Mouse (Mus musculus): ENCODE measurements around the gene Gm3138. TPM values are rescaled to one million over a fixed set of nuclear protein-coding genes. Genes with fewer than 3 reads are reported as not detected.
"Not testable (repeated sequence)": the region's sequence is repeated elsewhere in the genome, so short reads cannot be mapped to it uniquely, and the experiment has no call there.

Gm3138 gene
- total RNA-seq (2014; fragmentation: Nextera tagmentation) (not detected in 2 replicates), total RNA-seq (2017) (not detected in 2 replicates)

DNA sequence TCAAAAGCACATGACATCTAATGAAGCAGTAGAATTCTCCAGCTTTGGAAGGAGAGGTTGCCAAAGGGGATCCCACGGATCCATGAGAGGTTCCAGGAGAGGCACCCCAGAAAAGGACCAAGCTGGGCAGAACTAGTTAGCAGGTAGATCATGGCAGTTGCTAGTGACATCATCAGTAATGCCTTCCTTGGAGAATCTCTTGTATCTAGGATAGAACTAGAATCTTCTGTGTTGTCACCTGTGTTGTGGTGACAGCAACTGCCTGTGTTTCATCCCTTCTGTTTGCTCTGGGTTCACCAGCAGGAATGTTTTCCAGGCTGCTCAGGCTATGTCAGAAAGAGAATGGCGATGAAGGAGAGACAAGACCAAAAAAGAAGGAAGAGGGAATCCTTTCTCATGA is at the start of gene Gm3138:
Gene Gm3138, plus strand, starts transcription at position 301 of the 400 bp plus-strand sequence.
- not testable (repeated sequence) for ATAC-seq (replicated peaks; ENCODE audit: poor library complexity, severe bottlenecking)

DNA sequence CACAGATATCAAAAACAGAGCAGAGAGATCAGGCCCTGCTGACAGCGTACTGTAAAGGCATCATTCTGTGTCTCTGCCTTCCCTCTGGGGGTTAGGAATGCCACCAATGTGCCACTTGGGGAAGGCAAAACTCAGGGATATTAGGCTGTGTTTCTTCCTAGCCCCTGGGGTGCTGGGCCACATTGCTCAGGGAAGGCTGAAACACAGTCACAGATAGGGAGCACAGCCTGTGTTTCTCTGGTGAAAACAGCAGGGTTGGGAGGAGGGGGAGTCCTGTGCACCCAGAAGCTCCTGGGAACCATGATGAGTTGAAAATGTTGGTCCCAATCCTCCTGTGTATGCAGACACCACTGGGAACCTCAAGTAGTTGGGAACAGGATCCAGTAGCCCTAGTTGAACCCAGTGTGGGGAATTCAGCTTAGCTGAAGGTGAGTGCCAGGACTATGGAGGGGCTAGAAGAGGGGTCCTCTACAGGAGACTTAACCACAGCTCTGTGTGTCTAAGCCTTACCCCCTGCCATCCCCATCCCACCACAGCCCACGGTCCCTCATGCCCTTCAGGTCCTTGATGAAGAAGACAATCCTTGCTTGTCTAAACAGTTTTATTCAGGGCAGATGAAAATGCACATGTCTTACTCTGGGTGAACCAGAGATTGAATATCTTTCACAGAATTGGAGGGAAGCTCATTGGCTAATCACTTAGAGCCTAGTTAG is 20.0 kb downstream of the Gm3138 start:
- ATAC-seq (replicated peaks; ENCODE audit: poor library complexity, severe bottlenecking) = not testable (repeated sequence)

DNA sequence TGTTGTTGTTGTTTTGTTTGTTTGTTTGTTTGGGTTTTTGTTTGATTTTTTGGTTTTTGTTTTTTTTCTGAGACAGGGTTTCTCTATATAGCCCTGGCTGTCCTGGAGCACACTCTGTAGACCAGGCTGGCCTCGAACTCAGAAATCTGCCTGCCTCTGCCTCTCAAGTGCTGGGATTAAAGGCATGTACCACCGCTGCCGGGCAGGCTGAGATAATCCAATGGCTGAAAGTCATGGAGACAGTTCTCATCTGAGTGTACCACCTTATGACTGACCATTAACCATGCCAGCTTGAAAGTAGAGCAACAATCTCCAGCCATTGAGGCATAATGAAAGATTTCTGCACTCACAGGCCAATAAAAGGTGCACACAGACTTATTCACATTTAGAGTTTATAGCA is 30.4 kb downstream of the Gm3138 start:
- ATAC-seq (replicated peaks; ENCODE audit: poor library complexity, severe bottlenecking) = not testable (repeated sequence)

Other genes starting within 250 kb of the Gm3138 start
- not detected in 2 replicates for gene Gm5796, start 225.7 kb upstream of the Gm3138 start, total RNA-seq (2014; fragmentation: Nextera tagmentation)
- gene Gm5796, start 225.7 kb upstream of the Gm3138 start, total RNA-seq (2017) = not detected in 2 replicates
- gene Gm3115, start 165.5 kb upstream of the Gm3138 start, total RNA-seq (2014; fragmentation: Nextera tagmentation) = not detected in 2 replicates
- gene Gm3115, start 165.5 kb upstream of the Gm3138 start, total RNA-seq (2017) = not detected in 2 replicates
- gene Gm8108, start 139.1 kb upstream of the Gm3138 start, total RNA-seq (2014; fragmentation: Nextera tagmentation) = not detected in 2 replicates
- not detected in 2 replicates for gene Gm8108, start 139.1 kb upstream of the Gm3138 start, total RNA-seq (2017)
- not detected in 2 replicates for gene Gm3127, start 84.6 kb upstream of the Gm3138 start, total RNA-seq (2014; fragmentation: Nextera tagmentation)
- gene Gm3127, start 84.6 kb upstream of the Gm3138 start, total RNA-seq (2017) = not detected in 2 replicates
- 4.8 TPM in 1 of 2 replicates, not detected in the other for gene Gm2974, start 67.1 kb upstream of the Gm3138 start, total RNA-seq (2014; fragmentation: Nextera tagmentation)
- not detected in 2 replicates for gene Gm2974, start 67.1 kb upstream of the Gm3138 start, total RNA-seq (2017)
- gene Gm3149, start 67.7 kb downstream of the Gm3138 start, total RNA-seq (2014; fragmentation: Nextera tagmentation) = not detected in 2 replicates
- not detected in 2 replicates for gene Gm3149, start 67.7 kb downstream of the Gm3138 start, total RNA-seq (2017)
- 0.28 TPM in 1 of 2 replicates, not detected in the other for gene 2610042L04Rik, start 85.1 kb downstream of the Gm3138 start, total RNA-seq (2014; fragmentation: Nextera tagmentation)
- gene 2610042L04Rik, start 85.1 kb downstream of the Gm3138 start, total RNA-seq (2017) = not detected in 2 replicates
- not detected in 2 replicates for gene Gm3159, start 147.9 kb downstream of the Gm3138 start, total RNA-seq (2014; fragmentation: Nextera tagmentation)
- not detected in 2 replicates for gene Gm3159, start 147.9 kb downstream of the Gm3138 start, total RNA-seq (2017)
- gene Gm3164, start 165.8 kb downstream of the Gm3138 start, total RNA-seq (2014; fragmentation: Nextera tagmentation) = not detected in 2 replicates
- not detected in 2 replicates for gene Gm3164, start 165.8 kb downstream of the Gm3138 start, total RNA-seq (2017)
- gene Gm3173, start 181.4 kb downstream of the Gm3138 start, total RNA-seq (2014; fragmentation: Nextera tagmentation) = not detected in 2 replicates
- not detected in 2 replicates for gene Gm3173, start 181.4 kb downstream of the Gm3138 start, total RNA-seq (2017)
- gene Gm3182, start 232.1 kb downstream of the Gm3138 start, total RNA-seq (2014; fragmentation: Nextera tagmentation) = not detected in 2 replicates
- not detected in 2 replicates for gene Gm3182, start 232.1 kb downstream of the Gm3138 start, total RNA-seq (2017)